Mouse (Mus musculus): ENCODE measurements around the gene Atp6v1e2. TPM values are rescaled to one million over a fixed set of nuclear protein-coding genes. Genes with fewer than 3 reads are reported as not detected.

The Atp6v1e2 gene
- polyA plus RNA-seq, 1 experiment from 2014 or later, result 0.12 TPM

- no peaks in the 10 kb centered on the region for H3K36me3 ChIP-seq (ENCODE audit: control insufficient read depth, insufficient read depth, low read length)
- no peak for ATAC-seq (ENCODE audit: low FRiP score, low TSS enrichment)
- peak; percentile 33 for DNase-seq (ENCODE audit: low spot score)
- H3K9me3 ChIP-seq (ENCODE audit: control insufficient read depth, low read length), result no peaks in the 10 kb centered on the region
- peak overlapping the region; percentile 88 for H3K4me2 ChIP-seq (replicated peaks; ENCODE audit: low read depth)
- H3K4me1 ChIP-seq (replicated peaks; ENCODE audit: control insufficient read depth, insufficient read depth), result peaks cover 5% of the 10 kb centered on the region; the same call in 1 of the 2 replicates
- H3K9ac ChIP-seq (ENCODE audit: low read length), result peak overlapping the region; percentile 91
- peak overlapping the region; percentile 93 for H3K27ac ChIP-seq (replicated peaks)
- TF ChIP-seq CTCF (IDR thresholded peaks at IDR 0.05; ENCODE audit: low read depth) (no peak), EP300 (optimal IDR thresholded peaks at IDR 0.05) (no peak)
- no peaks in the 10 kb centered on the region for H3K27me3 ChIP-seq (ENCODE audit: control insufficient read depth, insufficient read depth, low read length)
- H3K4me3 ChIP-seq (ENCODE audit: low read depth, low read length), result peak overlapping the region; percentile 84
- WGBS, result 0% methylated on average over 6 of the region's 6 CpGs
Observed at GRCm38 (mm10) chr17:86964041-86964440, 16.3 kb upstream of the Atp6v1e2 start.

GRCm38 (mm10) chr17:86963586-86963902 lies 15.8 kb upstream of the Atp6v1e2 start:
- no peaks in the 10 kb centered on the region for H3K27me3 ChIP-seq (ENCODE audit: control insufficient read depth, insufficient read depth, low read length)
- peak overlapping the region; percentile 91 for H3K9ac ChIP-seq (ENCODE audit: low read length)
- H3K9me3 ChIP-seq (ENCODE audit: control insufficient read depth, low read length), result no peaks in the 10 kb centered on the region
- no peak for TF ChIP-seq EP300 (optimal IDR thresholded peaks at IDR 0.05)
- TF ChIP-seq CTCF (IDR thresholded peaks at IDR 0.05; ENCODE audit: low read depth), result no peak
- no peaks in the 10 kb centered on the region for H3K36me3 ChIP-seq (ENCODE audit: control insufficient read depth, insufficient read depth, low read length)
- whole genome bisulfite sequencing, result under 1% methylated on average over 11 of the region's 26 CpGs
- peak overlapping the region; percentile 93 for H3K27ac ChIP-seq (replicated peaks)
- peak overlapping the region; percentile 88 for H3K4me2 ChIP-seq (replicated peaks; ENCODE audit: low read depth)
- ATAC-seq (ENCODE audit: low FRiP score, low TSS enrichment) (no peak), DNase-seq (ENCODE audit: low spot score) (peak; percentile 39)
- peak overlapping the region; percentile 84 for H3K4me3 ChIP-seq (ENCODE audit: low read depth, low read length)
- peaks cover 5% of the 10 kb centered on the region; the same call in 1 of the 2 replicates for H3K4me1 ChIP-seq (replicated peaks; ENCODE audit: control insufficient read depth, insufficient read depth)

- TF ChIP-seq EP300 (optimal IDR thresholded peaks at IDR 0.05) (no peak), CTCF (IDR thresholded peaks at IDR 0.05; ENCODE audit: low read depth) (no peak)
- Histone ChIP-seq H3K27me3 (ENCODE audit: control insufficient read depth, insufficient read depth, low read length) (no peaks in the 10 kb centered on the region), H3K4me1 (replicated peaks; ENCODE audit: control insufficient read depth, insufficient read depth) (peaks cover 5% of the 10 kb centered on the region; the same call in 1 of the 2 replicates), H3K4me3 (ENCODE audit: low read depth, low read length) (peak within 1 kb of the TSS; percentile 84), H3K36me3 (ENCODE audit: control insufficient read depth, insufficient read depth, low read length) (no peaks in the 10 kb centered on the region), H3K9ac (ENCODE audit: low read length) (peak within 1 kb of the TSS; percentile 91), H3K9me3 (ENCODE audit: control insufficient read depth, low read length) (no peaks in the 10 kb centered on the region), H3K27ac (replicated peaks) (peak within 1 kb of the TSS; percentile 93), H3K4me2 (replicated peaks; ENCODE audit: low read depth) (peak within 1 kb of the TSS; percentile 88)
- WGBS, result 1% methylated on average over 63 of the region's 86 CpGs
- ATAC-seq (ENCODE audit: low FRiP score, low TSS enrichment) (peak; percentile 86), DNase-seq (ENCODE audit: low spot score) (peak; percentile 87)
Observed at GRCm38 (mm10) chr17:86962894-86963585, 15.3 kb upstream of the Atp6v1e2 start, which contains the start of gene Rhoq. Gene Rhoq (plus strand): TSS chr17:86963082.

- ATAC-seq (ENCODE audit: low FRiP score, low TSS enrichment) (peak; percentile 36), DNase-seq (ENCODE audit: low spot score) (peak; percentile 80)
- Histone ChIP-seq H3K9me3 (ENCODE audit: control insufficient read depth, low read length) (no peaks in the 10 kb centered on the region), H3K27me3 (ENCODE audit: control insufficient read depth, insufficient read depth, low read length) (no peaks in the 10 kb centered on the region), H3K4me3 (ENCODE audit: low read depth, low read length) (peak overlapping the region; percentile 84), H3K4me1 (replicated peaks; ENCODE audit: control insufficient read depth, insufficient read depth) (peaks cover 3% of the 10 kb centered on the region; the same call in 1 of the 2 replicates), H3K36me3 (ENCODE audit: control insufficient read depth, insufficient read depth, low read length) (no peaks in the 10 kb centered on the region), H3K4me2 (replicated peaks; ENCODE audit: low read depth) (peak overlapping the region; percentile 88), H3K9ac (ENCODE audit: low read length) (peak overlapping the region; percentile 91), H3K27ac (replicated peaks) (peak overlapping the region; percentile 93)
- WGBS, result 1% methylated on average over 24 of the region's 24 CpGs
- TF ChIP-seq EP300 (optimal IDR thresholded peaks at IDR 0.05) (no peak), CTCF (IDR thresholded peaks at IDR 0.05; ENCODE audit: low read depth) (peak; percentile 80)
Observed at GRCm38 (mm10) chr17:86962297-86962893, 14.7 kb upstream of the Atp6v1e2 start.

GRCm38 (mm10) chr17:86961301-86961841 lies 13.7 kb upstream of the Atp6v1e2 start:
- Histone ChIP-seq H3K36me3 (ENCODE audit: control insufficient read depth, insufficient read depth, low read length) (no peaks in the 10 kb centered on the region), H3K27me3 (ENCODE audit: control insufficient read depth, insufficient read depth, low read length) (no peaks in the 10 kb centered on the region), H3K4me3 (ENCODE audit: low read depth, low read length) (no peak overlapping the region; the same call in 1 of the 2 replicates), H3K9ac (ENCODE audit: low read length) (no peak overlapping the region), H3K4me1 (replicated peaks; ENCODE audit: control insufficient read depth, insufficient read depth) (peaks cover 3% of the 10 kb centered on the region; the same call in 1 of the 2 replicates), H3K27ac (replicated peaks) (no peak overlapping the region), H3K9me3 (ENCODE audit: control insufficient read depth, low read length) (no peaks in the 10 kb centered on the region), H3K4me2 (replicated peaks; ENCODE audit: low read depth) (peak overlapping the region; percentile 88; the same call in 1 of the 2 replicates)
- no peak for TF ChIP-seq CTCF (IDR thresholded peaks at IDR 0.05; ENCODE audit: low read depth)
- WGBS, result 51% methylated on average over 8 of the region's 8 CpGs
- no peak for ATAC-seq (ENCODE audit: low FRiP score, low TSS enrichment)
- no peak for DNase-seq (ENCODE audit: low spot score)
